Mouse (Mus musculus) monocyte, adult 59 days (primary cell): Measurements from ENCODE around the gene Vmn1r217. TPM values are rescaled to one million over a fixed set of nuclear protein-coding genes. Genes with fewer than 3 reads are reported as not detected.

Experiments used
- total RNA-seq, 2 experiments: library from RNA; stranded (reverse); gene quantifications; one replicate each; pipeline ENCODE4 v1.2.4; 2023

Gene Vmn1r217
- total RNA-seq, result not detected

GRCm38 (mm10) chr13:23118126-23118525 is at the start of gene Vmn1r217:
Gene Vmn1r217 (minus strand): TSS chr13:23118226.

GRCm38 (mm10) chr13:23159012-23159411 is 41.0 kb upstream of the Vmn1r217 start, which contains the start of gene Vmn1r219:
Gene Vmn1r219 (plus strand): TSS chr13:23159312.

GRCm38 (mm10) chr13:23133099-23133498 is 15.1 kb upstream of the Vmn1r217 start, which contains the start of gene Vmn1r218:
Gene Vmn1r218 (plus strand): TSS chr13:23133155.

GRCm38 (mm10) chr13:23067725-23068124 is 50.3 kb downstream of the Vmn1r217 start, which contains the start of gene Vmn1r215:
Gene Vmn1r215 (plus strand): TSS chr13:23068025.

Other genes with a start within 250 kb of the Vmn1r217 start
- gene Vmn1r212, start 234.0 kb downstream of the Vmn1r217 start, total RNA-seq, result not detected
- not detected for gene Vmn1r213, start 110.6 kb downstream of the Vmn1r217 start, total RNA-seq
- not detected for gene Vmn1r214, start 87.8 kb downstream of the Vmn1r217 start, total RNA-seq
- not detected for gene Vmn1r215, start 50.2 kb downstream of the Vmn1r217 start, total RNA-seq
- not detected for gene Vmn1r218, start 14.9 kb upstream of the Vmn1r217 start, total RNA-seq
- gene Vmn1r219, start 41.1 kb upstream of the Vmn1r217 start, total RNA-seq, result not detected
- gene Vmn1r220, start 69.7 kb upstream of the Vmn1r217 start, total RNA-seq, result not detected
- gene Vmn1r221, start 95.9 kb upstream of the Vmn1r217 start, total RNA-seq, result not detected
- not detected for gene Vmn1r222, start 117.7 kb upstream of the Vmn1r217 start, total RNA-seq
- not detected for gene Vmn1r223, start 128.9 kb upstream of the Vmn1r217 start, total RNA-seq